Comparison of ENCODE assay signal across 1 mouse cellular context in the genomic region with DNA sequence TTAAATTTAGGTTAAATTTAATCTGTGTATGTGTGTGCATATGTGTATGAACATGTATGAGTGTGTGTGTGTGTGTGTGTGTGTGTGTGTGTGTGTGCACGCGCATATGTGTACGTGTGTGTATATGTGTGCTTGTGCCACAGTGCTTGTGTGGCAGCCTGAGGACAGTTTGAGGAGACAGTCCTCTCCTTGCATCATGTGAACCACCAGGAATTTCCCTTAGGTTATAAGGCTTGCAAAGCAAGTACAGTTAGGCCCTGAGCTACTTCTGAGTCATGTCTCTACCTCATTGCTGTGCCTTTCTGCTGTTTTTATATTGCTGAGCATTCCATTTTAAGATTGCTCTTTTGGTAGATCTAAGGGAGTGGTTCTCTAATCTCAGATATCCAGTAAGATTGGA.
A peak's percentile ranks its signal among the peaks of the same experiment; 100 is the strongest.
TF ChIP-seq lines count a peak whose summit lies in the region.

No protein-coding gene starts in this region.

TF ChIP-seq in CH12.LX, 34 proteins besides CTCF, POLR2A, EP300 and RAD21:
- TF ChIP-seq NELFE (IDR thresholded peaks at IDR 0.05; ENCODE audit: low read depth, low read length) (no peak), POLR2AphosphoS2 (IDR thresholded peaks at IDR 0.05; ENCODE audit: low read depth, low read length) (no peak), CHD1 (IDR thresholded peaks at IDR 0.05; ENCODE audit: low read depth, low read length) (no peak), PAX5 (IDR thresholded peaks at IDR 0.05; ENCODE audit: low read length) (no peak), CHD2 (IDR thresholded peaks at IDR 0.05; ENCODE audit: low read length) (no peak), MYC (IDR thresholded peaks at IDR 0.05; ENCODE audit: low read depth, low read length) (no peak), ETS1 (conservative IDR thresholded peaks at IDR 0.05; ENCODE audit: low read depth, low read length) (no peak), MAFK (IDR thresholded peaks at IDR 0.05; ENCODE audit: insufficient replicate concordance, low read length) (no peak), MAZ (IDR thresholded peaks at IDR 0.05; ENCODE audit: low read depth, low read length) (no peak), TBP (conservative IDR thresholded peaks at IDR 0.05; ENCODE audit: low read depth, low read length) (0 out of 2 replicates have a peak, but pooled peaks have one; percentile 58), IRF4 (IDR thresholded peaks at IDR 0.05; ENCODE audit: low read depth, low read length) (no peak), HCFC1 (IDR thresholded peaks at IDR 0.05; ENCODE audit: low read depth, low read length) (no peak), MEF2A (IDR thresholded peaks at IDR 0.05; ENCODE audit: borderline replicate concordance, low read depth, low read length) (peak; percentile 37; the same call in 1 of the 2 replicates), GABPA (IDR thresholded peaks at IDR 0.05; ENCODE audit: insufficient replicate concordance, low read depth, low read length) (no peak), SMC3 (IDR thresholded peaks at IDR 0.05; ENCODE audit: low read depth, low read length) (no peak), BHLHE40 (IDR thresholded peaks at IDR 0.05; ENCODE audit: low read depth, low read length) (peak; percentile 66), ZC3H11A (IDR thresholded peaks at IDR 0.05; ENCODE audit: low read depth, low read length) (no peak), UBTF (IDR thresholded peaks at IDR 0.05; ENCODE audit: low read depth, low read length) (no peak)
